Mouse (Mus musculus): Measurements from ENCODE around the gene Rtn3. TPM values are rescaled to one million over a fixed set of nuclear protein-coding genes. Genes with fewer than 3 reads are reported as not detected.

The Rtn3 gene
- total and polyA plus RNA-seq, 2 experiments from 2014 or later = 70.4 to 99.7 TPM

GRCm38 (mm10) chr19:7417911-7418849 lies 64.9 kb downstream of the Rtn3 start:
- Histone ChIP-seq H3K27me3 (ENCODE audit: control insufficient read depth, insufficient read depth, low read length) (no peaks in the 10 kb centered on the region), H3K4me3 (ENCODE audit: low read depth, low read length) (peak overlapping the region; percentile 81), H3K36me3 (replicated peaks; ENCODE audit: control insufficient read depth, insufficient read depth, low read length) (peaks cover 19% of the 10 kb centered on the region), H3K4me1 (ENCODE audit: control insufficient read depth, insufficient read depth) (peaks cover 48% of the 10 kb centered on the region), H3K9ac (replicated peaks; ENCODE audit: low read depth, low read length) (peak overlapping the region; percentile 89), H3K27ac (ENCODE audit: low read depth) (peak overlapping the region; percentile 89), H3K4me2 (ENCODE audit: low read depth, low read length) (peak overlapping the region; percentile 91), H3K9me3 (replicated peaks; ENCODE audit: control insufficient read depth, low read length) (no peaks in the 10 kb centered on the region)
- peak; percentile 73 for ATAC-seq (ENCODE audit: insufficient read depth, low read depth)
- under 1% methylated on average over 49 of the region's 59 CpGs for WGBS
- peak; percentile 63 for DNase-seq (ENCODE audit: low spot score)
- TF ChIP-seq CTCF (IDR thresholded peaks at IDR 0.05; ENCODE audit: low read depth) = peak; percentile 66
- TF ChIP-seq EP300 (IDR thresholded peaks at IDR 0.05; ENCODE audit: low read depth) = no peak

- Histone ChIP-seq H3K4me1 (ENCODE audit: control insufficient read depth, insufficient read depth) (peaks cover 38% of the 10 kb centered on the region), H3K27me3 (ENCODE audit: control insufficient read depth, insufficient read depth, low read length) (no peaks in the 10 kb centered on the region), H3K27ac (ENCODE audit: low read depth) (peak within 1 kb of the TSS; percentile 89), H3K4me3 (ENCODE audit: low read depth, low read length) (peak within 1 kb of the TSS; percentile 81), H3K9me3 (replicated peaks; ENCODE audit: control insufficient read depth, low read length) (no peaks in the 10 kb centered on the region), H3K36me3 (replicated peaks; ENCODE audit: control insufficient read depth, insufficient read depth, low read length) (peaks cover 15% of the 10 kb centered on the region), H3K4me2 (ENCODE audit: low read depth, low read length) (peak within 1 kb of the TSS; percentile 91), H3K9ac (replicated peaks; ENCODE audit: low read depth, low read length) (peak within 1 kb of the TSS; percentile 89)
- DNase-seq (ENCODE audit: low spot score) (peak; percentile 66), ATAC-seq (ENCODE audit: insufficient read depth, low read depth) (peak; percentile 74)
- under 1% methylated on average over 83 of the region's 107 CpGs for WGBS
- no peak for TF ChIP-seq CTCF (IDR thresholded peaks at IDR 0.05; ENCODE audit: low read depth)
- TF ChIP-seq EP300 (IDR thresholded peaks at IDR 0.05; ENCODE audit: low read depth) = no peak
These were observed 66.0 kb downstream of the Rtn3 start, which contains the start of gene 2700081O15Rik for GRCm38 (mm10) chr19:7416834-7417735. 2700081O15Rik (plus strand) TSS chr19:7417625.

GRCm38 (mm10) chr19:7415916-7416833 lies 66.9 kb downstream of the Rtn3 start:
- Histone ChIP-seq H3K4me3 (ENCODE audit: low read depth, low read length) (peak overlapping the region; percentile 81), H3K27ac (ENCODE audit: low read depth) (peak overlapping the region; percentile 89), H3K9ac (replicated peaks; ENCODE audit: low read depth, low read length) (peak overlapping the region; percentile 89), H3K4me2 (ENCODE audit: low read depth, low read length) (peak overlapping the region; percentile 91), H3K36me3 (replicated peaks; ENCODE audit: control insufficient read depth, insufficient read depth, low read length) (peaks cover 9% of the 10 kb centered on the region), H3K27me3 (ENCODE audit: control insufficient read depth, insufficient read depth, low read length) (no peaks in the 10 kb centered on the region), H3K4me1 (ENCODE audit: control insufficient read depth, insufficient read depth) (peaks cover 30% of the 10 kb centered on the region), H3K9me3 (replicated peaks; ENCODE audit: control insufficient read depth, low read length) (no peaks in the 10 kb centered on the region)
- WGBS = 24% methylated on average over 22 of the region's 22 CpGs
- peak; percentile 60 for DNase-seq (ENCODE audit: low spot score)
- no peak for ATAC-seq (ENCODE audit: insufficient read depth, low read depth)
- TF ChIP-seq EP300 (IDR thresholded peaks at IDR 0.05; ENCODE audit: low read depth) = no peak; the same call in 1 of the 2 replicates
- TF ChIP-seq CTCF (IDR thresholded peaks at IDR 0.05; ENCODE audit: low read depth) = no peak

GRCm38 (mm10) chr19:7412361-7412760 lies 70.7 kb downstream of the Rtn3 start:
- TF ChIP-seq EP300 (IDR thresholded peaks at IDR 0.05; ENCODE audit: low read depth) = no peak
- TF ChIP-seq CTCF (IDR thresholded peaks at IDR 0.05; ENCODE audit: low read depth) = no peak
- ATAC-seq (ENCODE audit: insufficient read depth, low read depth) = no peak
- H3K4me2 ChIP-seq (ENCODE audit: low read depth, low read length) = no peak overlapping the region
- H3K4me1 ChIP-seq (ENCODE audit: control insufficient read depth, insufficient read depth) = peaks cover 10% of the 10 kb centered on the region
- H3K9me3 ChIP-seq (replicated peaks; ENCODE audit: control insufficient read depth, low read length) = no peaks in the 10 kb centered on the region
- WGBS = 41% methylated on average over 2 of the region's 2 CpGs
- H3K27me3 ChIP-seq (ENCODE audit: control insufficient read depth, insufficient read depth, low read length) = no peaks in the 10 kb centered on the region
- no peaks in the 10 kb centered on the region for H3K36me3 ChIP-seq (replicated peaks; ENCODE audit: control insufficient read depth, insufficient read depth, low read length)
- no peak overlapping the region for H3K4me3 ChIP-seq (ENCODE audit: low read depth, low read length)
- H3K27ac ChIP-seq (ENCODE audit: low read depth) = no peak overlapping the region
- DNase-seq (ENCODE audit: low spot score) = no peak
- no peak overlapping the region for H3K9ac ChIP-seq (replicated peaks; ENCODE audit: low read depth, low read length)
